Mouse (Mus musculus) CH12.LX (cell line): ENCODE results near the gene P2rx1. TPM values are rescaled to one million over a fixed set of nuclear protein-coding genes. Genes with fewer than 3 reads are reported as not detected.

ENCODE experiments used
- DNase-seq: peaks from one replicate; pipeline ENCODE4 v3.0.0-alpha.2; 2013; ENCODE audit errors: extremely low read depth
- H3K27ac ChIP-seq: 2 replicates; pipeline ENCODE4 v1.5.1; 2012; ENCODE audit warnings: low read depth, mild to moderate bottlenecking, control low read depth, moderate library complexity; ENCODE audit not compliant: insufficient read depth
- H3K27me3 ChIP-seq: replicated peaks from 2 replicates; pipeline ENCODE3; 2012; ENCODE audit warnings: inconsistent platforms
- H3K36me3 ChIP-seq, 2 experiments: replicated peaks in 1 of 2; 2 replicates each; pipeline versions ENCODE3 to v1.6.1; 2012; ENCODE audit warnings: inconsistent platforms in 1 of 2, low read length in 1 of 2, mild to moderate bottlenecking in 1 of 2, mixed read lengths in 1 of 2, moderate library complexity in 1 of 2; ENCODE audit not compliant: control insufficient read depth in 1 of 2, insufficient read depth in 1 of 2
- H3K4me1 ChIP-seq, 2 experiments: 2 replicates each; pipeline ENCODE4 v1.6.1; 2012; ENCODE audit warnings: inconsistent platforms in 1 of 2, moderate library complexity in 1 of 2; ENCODE audit not compliant: insufficient read depth in 2 of 2, control insufficient read depth in 1 of 2
- H3K4me2 ChIP-seq: 2 replicates; pipeline ENCODE4 v1.6.1; 2012; ENCODE audit warnings: low read depth, mild to moderate bottlenecking, control low read depth; ENCODE audit not compliant: poor library complexity, insufficient read depth, severe bottlenecking
- H3K4me3 ChIP-seq, 3 experiments: fragments of 150-350 bp in 1 of 3; sonication (generic) in 1 of 3; replicated peaks in 1 of 3; 2 replicates each; pipeline versions ENCODE3 to v1.5.1; 2011 to 2012; ENCODE audit warnings: low read depth in 2 of 3, low read length in 2 of 3, mild to moderate bottlenecking in 2 of 3, moderate library complexity in 2 of 3, control low read depth in 1 of 3, improper control_type of control experiment in 1 of 3, inconsistent platforms in 1 of 3, mixed read lengths in 1 of 3; ENCODE audit not compliant: poor library complexity in 1 of 3
- H3K79me2 ChIP-seq: replicated peaks from 2 replicates; pipeline ENCODE4 v1.6.1; 2012; ENCODE audit warnings: mild to moderate bottlenecking, moderate library complexity; ENCODE audit not compliant: control insufficient read depth, poor library complexity, insufficient read depth, severe bottlenecking; ENCODE audit errors: extremely low read depth
- H3K9ac ChIP-seq: 2 replicates; pipeline ENCODE4 v1.6.1; 2012; ENCODE audit warnings: low read depth, mild to moderate bottlenecking, control low read depth, moderate library complexity; ENCODE audit not compliant: insufficient read depth
- H3K9me3 ChIP-seq: replicated peaks from 2 replicates; pipeline ENCODE3; 2012; ENCODE audit warnings: low read length, inconsistent platforms, mixed read lengths
- BHLHE40 ChIP-seq: IDR thresholded peaks from 2 replicates; pipeline ENCODE4 v1.6.1; 2011; ENCODE audit warnings: mild to moderate bottlenecking, low read depth, low read length, improper control_type of control experiment
- CTCF ChIP-seq, 2 experiments: IDR thresholded peaks in 1 of 2; conservative IDR thresholded peaks in 1 of 2; 2 replicates each; pipeline ENCODE4 v1.5.1; 2011 to 2012; ENCODE audit warnings: low read depth in 2 of 2, low read length in 2 of 2, improper control_type of control experiment in 1 of 2, inconsistent platforms in 1 of 2, mild to moderate bottlenecking in 1 of 2, moderate library complexity in 1 of 2
- EP300 ChIP-seq: IDR thresholded peaks from 2 replicates; pipeline ENCODE4 v1.6.1; 2011; ENCODE audit warnings: low read length, improper control_type of control experiment
- JUN ChIP-seq: IDR thresholded peaks from 2 replicates; pipeline ENCODE4 v1.6.1; 2011; ENCODE audit warnings: low read depth, mild to moderate bottlenecking, low read length, improper control_type of control experiment, moderate library complexity; ENCODE audit not compliant: insufficient read depth
- JUND ChIP-seq: conservative IDR thresholded peaks from 2 replicates; pipeline ENCODE4 v1.6.1; 2011; ENCODE audit warnings: low read depth, low read length, improper control_type of control experiment
- KAT2A ChIP-seq: IDR thresholded peaks from 2 replicates; pipeline ENCODE4 v1.6.1; 2012; ENCODE audit warnings: low read length, improper control_type of control experiment, inconsistent platforms; ENCODE audit not compliant: insufficient replicate concordance
- MAX ChIP-seq: IDR thresholded peaks from 2 replicates; pipeline ENCODE4 v1.6.1; 2011; ENCODE audit warnings: low read length, improper control_type of control experiment
- MAZ ChIP-seq: IDR thresholded peaks from 2 replicates; pipeline ENCODE4 v1.6.1; 2012; ENCODE audit warnings: low read depth, mild to moderate bottlenecking, inconsistent platforms, low read length, improper control_type of control experiment, moderate library complexity
- MYC ChIP-seq: IDR thresholded peaks from 2 replicates; pipeline ENCODE4 v1.6.1; 2011; ENCODE audit warnings: low read depth, mild to moderate bottlenecking, improper control_type of control experiment, low read length
- NELFE ChIP-seq: IDR thresholded peaks from 2 replicates; pipeline ENCODE4 v1.6.1; 2011; ENCODE audit warnings: low read depth, low read length, improper control_type of control experiment
- PAX5 ChIP-seq: IDR thresholded peaks from 2 replicates; pipeline ENCODE4 v1.6.1; 2012; ENCODE audit warnings: low read length, inconsistent platforms, mixed read lengths
- POLR2A ChIP-seq: IDR thresholded peaks from 2 replicates; pipeline ENCODE4 v1.6.1; 2011; ENCODE audit warnings: low read depth, mild to moderate bottlenecking, improper control_type of control experiment, low read length
- RAD21 ChIP-seq: IDR thresholded peaks from 2 replicates; pipeline ENCODE4 v1.6.1; 2011; ENCODE audit warnings: low read depth, mild to moderate bottlenecking, low read length, improper control_type of control experiment, moderate library complexity
- RCOR1 ChIP-seq: conservative IDR thresholded peaks from 2 replicates; pipeline ENCODE4 v1.6.1; 2012; ENCODE audit warnings: low read depth, mild to moderate bottlenecking, inconsistent platforms, low read length, improper control_type of control experiment
- SIN3A ChIP-seq: IDR thresholded peaks from 2 replicates; pipeline ENCODE4 v1.6.1; 2012; ENCODE audit warnings: low read length, improper control_type of control experiment, inconsistent platforms
- TCF12 ChIP-seq: IDR thresholded peaks from 2 replicates; pipeline ENCODE4 v1.6.1; 2014; ENCODE audit warnings: low read depth, mild to moderate bottlenecking, inconsistent platforms, low read length, improper control_type of control experiment
- UBTF ChIP-seq: IDR thresholded peaks from 2 replicates; pipeline ENCODE4 v1.6.1; 2012; ENCODE audit warnings: low read depth, mild to moderate bottlenecking, inconsistent platforms, low read length, improper control_type of control experiment, moderate library complexity
- ZC3H11A ChIP-seq: IDR thresholded peaks from 2 replicates; pipeline ENCODE4 v1.6.1; 2012; ENCODE audit warnings: low read depth, mild to moderate bottlenecking, inconsistent platforms, low read length, improper control_type of control experiment
- ZMIZ1 ChIP-seq: IDR thresholded peaks from 2 replicates; pipeline ENCODE4 v1.6.1; 2012; ENCODE audit warnings: low read depth, mild to moderate bottlenecking, inconsistent platforms, low read length, improper control_type of control experiment
- dilution Hi-C: fragments of 300-500 bp; cut with MboI; formaldehyde crosslinking; loops from 2 replicates; pipeline ENCODE4 v1.14.3; 2020; ENCODE audit warnings: low sequenced_read_pairs; ENCODE audit not compliant: extremely low pct_unique_long_range_greater_than_20kb, extremely low pct_ligation_motif_present
- in situ Hi-C: fragments of 300-500 bp; cut with MboI; formaldehyde crosslinking; loops from 3 replicates; pipeline ENCODE4 v1.14.3; 2019; ENCODE audit warnings: low sequenced_read_pairs, low pct_ligation_motif_present, low pct_unique_long_range_greater_than_20kb, mixed read lengths
- polyA plus RNA-seq: library from polyadenylated mRNA; unstranded; fragments of >175 nt; gene quantifications from 2 replicates; pipeline ENCODE4 v1.2.1, GENCODE M21; 2012; ENCODE audit warnings: low read depth; ENCODE audit not compliant: insufficient read length
- total RNA-seq, 2 experiments: library from RNA; depleted of rRNA; stranded (reverse); fragments of 300-350 nt in 1 of 2; fragments of >200 nt in 1 of 2; gene quantifications; 2 replicates each; pipeline ENCODE4 v1.2.3; 2012 to 2014

The P2rx1 gene
- total and polyA plus RNA-seq, 3 experiments = 15.9 to 23.3 (median 21.5) TPM

- Histone ChIP-seq H3K27me3 (peaks cover 15% of the 10 kb centered on the region), H3K27ac (no peak overlapping the region), H3K9ac (no peak overlapping the region), H3K4me1 (peaks cover 42 to 75% of the 10 kb centered on the region in 2 experiments), H3K9me3 (no peaks in the 10 kb centered on the region), H3K4me2 (no peak overlapping the region), H3K4me3 (no peak overlapping the region), H3K79me2 (no peaks in the 10 kb centered on the region), H3K36me3 (peaks cover 0 to 18% of the 10 kb centered on the region in 2 experiments)
- TF ChIP-seq JUND = no peak
- no peak for TF ChIP-seq CTCF (conservative IDR thresholded peaks at IDR 0.05 in 1 of 2, IDR thresholded peaks at IDR 0.05 in 1 of 2; ENCODE audit: low read depth in 2 of 2, low read length in 2 of 2)
- no peak for TF ChIP-seq MAX
- TF ChIP-seq EP300 = no peak
- no peak for TF ChIP-seq UBTF
- no peak for TF ChIP-seq RAD21
- no peak for TF ChIP-seq MAZ
- no peak for TF ChIP-seq JUN
- TF ChIP-seq ZMIZ1 = no peak
- no peak for TF ChIP-seq TCF12
- TF ChIP-seq BHLHE40 = no peak
- TF ChIP-seq ZC3H11A = no peak
- TF ChIP-seq MYC = no peak
- no peak for TF ChIP-seq RCOR1
- TF ChIP-seq KAT2A = no peak
- no peak for TF ChIP-seq PAX5
- in situ Hi-C loops (loop anchor here (25.0 kb wide), 1 partner anchor 584 kb away; the partner anchor contains the start of genes Ggt6 and Mybbp1a), dilution Hi-C loops (no loop called here)
- no peak for DNase-seq
These were observed 22.3 kb downstream of the P2rx1 start for GRCm38 (mm10) chr11:73020953-73021800.

GRCm38 (mm10) chr11:73023099-73023498 lies 24.2 kb downstream of the P2rx1 start:
- no peak overlapping the region for H3K4me3 ChIP-seq
- H3K4me1 ChIP-seq = peaks cover 42 to 79% of the 10 kb centered on the region in 2 experiments
- H3K9ac ChIP-seq = no peak overlapping the region
- H3K36me3 ChIP-seq = peaks cover 2 to 24% of the 10 kb centered on the region in 2 experiments
- TF ChIP-seq SIN3A = no peak
- TF ChIP-seq POLR2A = no peak
- TF ChIP-seq KAT2A = no peak
- no peak for TF ChIP-seq BHLHE40
- TF ChIP-seq MAZ = no peak
- no peak for TF ChIP-seq EP300
- TF ChIP-seq NELFE = no peak
- TF ChIP-seq MAX = no peak
- H3K4me2 ChIP-seq = no peak overlapping the region
- DNase-seq = no peak
- dilution Hi-C loops (no loop called here), in situ Hi-C loops (loop anchor here (25.0 kb wide), 1 partner anchor 586 kb away; the partner anchor contains the start of genes Ggt6 and Mybbp1a)
- no peaks in the 10 kb centered on the region for H3K9me3 ChIP-seq
- H3K79me2 ChIP-seq = no peaks in the 10 kb centered on the region
- H3K27me3 ChIP-seq = peaks cover 15% of the 10 kb centered on the region
- no peak overlapping the region for H3K27ac ChIP-seq
